Mouse (Mus musculus): Measurements from ENCODE around the gene Rcn1. TPM values are rescaled to one million over a fixed set of nuclear protein-coding genes. Genes with fewer than 3 reads are reported as not detected.

Gene Rcn1
- polyA plus RNA-seq, 1 experiment from 2014 or later: 42.8 TPM

- Histone ChIP-seq H3K27me3 (ENCODE audit: control insufficient read depth, insufficient read depth, low read length) (0 out of 2 replicates have a peak, but pooled peaks cover 4% of the 10 kb centered on the region), H3K36me3 (ENCODE audit: control insufficient read depth, insufficient read depth, low read length) (no peaks in the 10 kb centered on the region), H3K4me1 (ENCODE audit: control insufficient read depth, insufficient read depth, low read length) (no peaks in the 10 kb centered on the region), H3K9me3 (ENCODE audit: control insufficient read depth, low read length) (no peaks in the 10 kb centered on the region), H3K27ac (replicated peaks; ENCODE audit: low read depth, low read length) (no peak overlapping the region), H3K9ac (replicated peaks; ENCODE audit: low read length) (no peak overlapping the region), H3K4me3 (replicated peaks; ENCODE audit: low read depth, low read length) (no peak overlapping the region), H3K4me2 (ENCODE audit: low read length) (no peak overlapping the region)
- no peak for DNase-seq
- 79% methylated on average over 8 of the region's 8 CpGs for WGBS
- ATAC-seq (ENCODE audit: low FRiP score, low TSS enrichment): no peak
Observed at GRCm38 (mm10) chr2:105427447-105427846, 28.3 kb upstream of the Rcn1 start.

GRCm38 (mm10) chr2:105418629-105419227 is 19.6 kb upstream of the Rcn1 start:
- Histone ChIP-seq H3K9me3 (ENCODE audit: control insufficient read depth, low read length) (no peaks in the 10 kb centered on the region), H3K4me1 (ENCODE audit: control insufficient read depth, insufficient read depth, low read length) (peaks cover 14% of the 10 kb centered on the region), H3K27me3 (ENCODE audit: control insufficient read depth, insufficient read depth, low read length) (no peaks in the 10 kb centered on the region), H3K36me3 (ENCODE audit: control insufficient read depth, insufficient read depth, low read length) (no peaks in the 10 kb centered on the region), H3K4me2 (ENCODE audit: low read length) (no peak overlapping the region), H3K27ac (replicated peaks; ENCODE audit: low read depth, low read length) (no peak overlapping the region), H3K4me3 (replicated peaks; ENCODE audit: low read depth, low read length) (no peak overlapping the region), H3K9ac (replicated peaks; ENCODE audit: low read length) (no peak overlapping the region)
- WGBS: 87% methylated on average over 12 of the region's 12 CpGs
- DNase-seq (no peak), ATAC-seq (ENCODE audit: low FRiP score, low TSS enrichment) (no peak)

DNA sequence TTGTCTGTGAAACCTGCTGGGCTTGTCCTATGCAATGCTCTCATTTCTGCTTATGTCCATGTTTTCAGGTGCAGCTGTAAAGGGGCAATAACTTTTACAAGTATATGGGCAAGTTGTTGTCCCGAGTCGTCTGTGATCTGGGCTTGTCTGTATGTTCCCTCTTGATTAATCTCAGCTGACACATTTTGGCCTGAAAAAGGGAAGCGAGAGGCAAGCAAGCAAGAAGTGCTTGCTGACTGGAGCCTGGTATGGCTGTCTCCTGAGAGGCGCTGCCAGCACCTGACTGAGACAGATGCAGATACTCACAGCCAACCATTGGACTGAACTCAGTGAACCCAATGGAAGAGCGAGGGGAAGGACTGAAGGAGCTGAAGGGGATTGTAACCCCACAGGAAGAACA is 18.5 kb upstream of the Rcn1 start:
- H3K4me2 ChIP-seq (ENCODE audit: low read length): no peak overlapping the region
- no peaks in the 10 kb centered on the region for H3K9me3 ChIP-seq (ENCODE audit: control insufficient read depth, low read length)
- DNase-seq (no peak), ATAC-seq (ENCODE audit: low FRiP score, low TSS enrichment) (no peak)
- H3K9ac ChIP-seq (replicated peaks; ENCODE audit: low read length): no peak overlapping the region
- H3K4me3 ChIP-seq (replicated peaks; ENCODE audit: low read depth, low read length): no peak overlapping the region
- H3K36me3 ChIP-seq (ENCODE audit: control insufficient read depth, insufficient read depth, low read length): no peaks in the 10 kb centered on the region
- H3K27ac ChIP-seq (replicated peaks; ENCODE audit: low read depth, low read length): no peak overlapping the region
- H3K27me3 ChIP-seq (ENCODE audit: control insufficient read depth, insufficient read depth, low read length): no peaks in the 10 kb centered on the region
- peaks cover 14% of the 10 kb centered on the region for H3K4me1 ChIP-seq (ENCODE audit: control insufficient read depth, insufficient read depth, low read length)
- WGBS: 88% methylated on average over 5 of the region's 5 CpGs

- Histone ChIP-seq H3K27ac (replicated peaks; ENCODE audit: low read depth, low read length) (no peak overlapping the region), H3K4me2 (ENCODE audit: low read length) (no peak overlapping the region)
Observed at GRCm38 (mm10) chr2:105416660-105417348, 17.7 kb upstream of the Rcn1 start.

GRCm38 (mm10) chr2:105416046-105416659 is 17.0 kb upstream of the Rcn1 start:
- Histone ChIP-seq H3K4me3 (replicated peaks; ENCODE audit: low read depth, low read length) (no peak overlapping the region), H3K27ac (replicated peaks; ENCODE audit: low read depth, low read length) (no peak overlapping the region), H3K4me2 (ENCODE audit: low read length) (no peak overlapping the region), H3K9me3 (ENCODE audit: control insufficient read depth, low read length) (no peaks in the 10 kb centered on the region), H3K4me1 (ENCODE audit: control insufficient read depth, insufficient read depth, low read length) (peaks cover 14% of the 10 kb centered on the region), H3K27me3 (ENCODE audit: control insufficient read depth, insufficient read depth, low read length) (no peaks in the 10 kb centered on the region), H3K9ac (replicated peaks; ENCODE audit: low read length) (no peak overlapping the region; the same call in 1 of the 2 replicates), H3K36me3 (ENCODE audit: control insufficient read depth, insufficient read depth, low read length) (no peaks in the 10 kb centered on the region)
- DNase-seq: peak; percentile 62
- ATAC-seq (ENCODE audit: low FRiP score, low TSS enrichment): no peak
- 53% methylated on average over 7 of the region's 7 CpGs for WGBS

More at GRCm38 (mm10) chr2:105416660-105417348, 17.7 kb upstream of the Rcn1 start:
- peak; percentile 60 for DNase-seq
- H3K4me1 ChIP-seq (ENCODE audit: control insufficient read depth, insufficient read depth, low read length): peaks cover 14% of the 10 kb centered on the region
- H3K9me3 ChIP-seq (ENCODE audit: control insufficient read depth, low read length): no peaks in the 10 kb centered on the region
- no peaks in the 10 kb centered on the region for H3K36me3 ChIP-seq (ENCODE audit: control insufficient read depth, insufficient read depth, low read length)
- H3K9ac ChIP-seq (replicated peaks; ENCODE audit: low read length): no peak overlapping the region
- no peak overlapping the region for H3K4me3 ChIP-seq (replicated peaks; ENCODE audit: low read depth, low read length)
- WGBS: 25% methylated on average over 8 of the region's 8 CpGs
- peak; percentile 65 for ATAC-seq (ENCODE audit: low FRiP score, low TSS enrichment)
- H3K27me3 ChIP-seq (ENCODE audit: control insufficient read depth, insufficient read depth, low read length): no peaks in the 10 kb centered on the region

GRCm38 (mm10) chr2:105414309-105414708 is 15.2 kb upstream of the Rcn1 start:
- 81% methylated on average over 2 of the region's 2 CpGs for WGBS

DNA sequence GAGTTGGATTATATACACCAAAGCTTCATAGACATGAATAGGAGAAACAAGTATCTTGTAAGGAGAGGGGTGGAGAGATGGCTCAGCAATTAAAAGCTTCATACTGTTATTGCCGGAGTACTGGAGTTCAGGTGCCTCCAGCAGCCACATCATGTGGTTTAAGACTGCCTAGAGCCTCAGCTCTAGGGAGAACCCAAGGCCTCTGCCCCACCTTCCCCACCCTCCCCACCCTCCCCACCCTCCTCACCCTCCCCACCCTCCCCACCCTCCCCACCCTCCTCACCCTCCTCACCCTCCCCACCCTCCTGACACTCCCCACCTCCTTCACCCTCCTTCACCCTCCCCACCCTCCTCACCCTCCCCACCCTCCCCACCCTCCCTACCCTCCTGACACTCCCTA is 10.1 kb upstream of the Rcn1 start:
- 95% methylated on average over 1 of the region's 1 CpGs for WGBS

More at GRCm38 (mm10) chr2:105414309-105414708, 15.2 kb upstream of the Rcn1 start:
- H3K27me3 ChIP-seq (ENCODE audit: control insufficient read depth, insufficient read depth, low read length): no peaks in the 10 kb centered on the region
- no peak overlapping the region for H3K9ac ChIP-seq (replicated peaks; ENCODE audit: low read length)
- no peaks in the 10 kb centered on the region for H3K9me3 ChIP-seq (ENCODE audit: control insufficient read depth, low read length)
- H3K4me1 ChIP-seq (ENCODE audit: control insufficient read depth, insufficient read depth, low read length): peaks cover 14% of the 10 kb centered on the region
- H3K4me3 ChIP-seq (replicated peaks; ENCODE audit: low read depth, low read length): no peak overlapping the region
- no peak for ATAC-seq (ENCODE audit: low FRiP score, low TSS enrichment)
- H3K27ac ChIP-seq (replicated peaks; ENCODE audit: low read depth, low read length): no peak overlapping the region
- H3K36me3 ChIP-seq (ENCODE audit: control insufficient read depth, insufficient read depth, low read length): no peaks in the 10 kb centered on the region
- H3K4me2 ChIP-seq (ENCODE audit: low read length): no peak overlapping the region
- no peak for DNase-seq

DNA sequence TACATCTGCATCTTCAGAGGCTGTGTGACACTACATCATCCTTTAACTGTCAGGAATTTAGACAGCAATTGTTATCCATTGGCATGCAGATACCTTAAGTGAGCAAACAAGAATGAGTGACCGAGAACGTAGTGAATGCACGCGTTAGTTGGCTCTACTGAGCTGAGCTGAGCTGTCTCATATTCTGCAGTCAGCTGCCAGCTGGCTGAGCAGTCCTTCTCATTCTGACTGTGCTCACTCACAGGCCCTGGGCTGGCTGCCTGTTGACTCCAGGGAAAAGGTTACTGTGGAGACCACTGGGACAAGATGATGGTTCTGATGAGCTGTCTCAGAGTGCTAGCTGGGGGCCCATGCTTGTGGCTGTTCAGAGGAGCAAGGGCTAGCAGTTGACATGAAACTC is 9.4 kb upstream of the Rcn1 start:
- ATAC-seq (ENCODE audit: low FRiP score, low TSS enrichment) (no peak), DNase-seq (peak; percentile 18)
- H3K27me3 ChIP-seq (ENCODE audit: control insufficient read depth, insufficient read depth, low read length): no peaks in the 10 kb centered on the region
- H3K27ac ChIP-seq (replicated peaks; ENCODE audit: low read depth, low read length): no peak overlapping the region
- H3K4me2 ChIP-seq (ENCODE audit: low read length): no peak overlapping the region
- no peak overlapping the region for H3K9ac ChIP-seq (replicated peaks; ENCODE audit: low read length)
- H3K36me3 ChIP-seq (ENCODE audit: control insufficient read depth, insufficient read depth, low read length): no peaks in the 10 kb centered on the region
- H3K9me3 ChIP-seq (ENCODE audit: control insufficient read depth, low read length): no peaks in the 10 kb centered on the region
- no peaks in the 10 kb centered on the region for H3K4me1 ChIP-seq (ENCODE audit: control insufficient read depth, insufficient read depth, low read length)
- H3K4me3 ChIP-seq (replicated peaks; ENCODE audit: low read depth, low read length): no peak overlapping the region
- 74% methylated on average over 4 of the region's 4 CpGs for WGBS

More for the DNA sequence above, 10.1 kb upstream of the Rcn1 start:
- no peaks in the 10 kb centered on the region for H3K36me3 ChIP-seq (ENCODE audit: control insufficient read depth, insufficient read depth, low read length)
- no peak overlapping the region for H3K4me3 ChIP-seq (replicated peaks; ENCODE audit: low read depth, low read length)
- no peaks in the 10 kb centered on the region for H3K4me1 ChIP-seq (ENCODE audit: control insufficient read depth, insufficient read depth, low read length)
- no peak overlapping the region for H3K9ac ChIP-seq (replicated peaks; ENCODE audit: low read length)
- DNase-seq: no peak
- H3K27ac ChIP-seq (replicated peaks; ENCODE audit: low read depth, low read length): no peak overlapping the region
- no peaks in the 10 kb centered on the region for H3K9me3 ChIP-seq (ENCODE audit: control insufficient read depth, low read length)
- no peak for ATAC-seq (ENCODE audit: low FRiP score, low TSS enrichment)
- no peak overlapping the region for H3K4me2 ChIP-seq (ENCODE audit: low read length)
- no peaks in the 10 kb centered on the region for H3K27me3 ChIP-seq (ENCODE audit: control insufficient read depth, insufficient read depth, low read length)
